In genomic region chr8:37042761-37043160, GRCm38 (mm10) we compare ENCODE assay signal across 21 mouse cellular contexts. TPM values are rescaled to one million over a fixed set of nuclear protein-coding genes. Genes with fewer than 3 reads are reported as not detected.
A peak's percentile ranks its signal among the peaks of the same experiment; 100 is the strongest.
DNase-seq lines count a peak whose midpoint lies in the region; ATAC-seq and TF ChIP-seq lines count a peak whose summit lies in the region.
"Had no signal": no experiment of that assay in that cellular context is flagged by ENCODE, and none has a peak within 500 bp of the region (broad histone marks: within the 10 kb centered on the region; RNA-seq: fewer than 3 reads in every experiment).

No protein-coding gene starts in this region.

- H3K27me3 ChIP-seq in lung, postnatal 0 days (replicated peaks; ENCODE audit: insufficient read depth, low read length): no peaks in the 10 kb centered on the region
- H3K27me3 ChIP-seq: forebrain, embryonic 15.5 days; heart, embryonic 13.5 days; hindbrain, embryonic 15.5 days; Patski had no signal

- no peak for TF ChIP-seq CTCF in lung, postnatal 0 days (IDR thresholded peaks at IDR 0.05)

- no peak overlapping the region for H3K4me2 ChIP-seq in lung, postnatal 0 days (replicated peaks; ENCODE audit: low read depth, low read length)
- H3K4me2 ChIP-seq: forebrain, embryonic 15.5 days; heart, embryonic 13.5 days; hindbrain, embryonic 15.5 days had no signal

- no peak overlapping the region for H3K9ac ChIP-seq in lung, postnatal 0 days (replicated peaks; ENCODE audit: low read depth)
- H3K9ac ChIP-seq: forebrain, embryonic 15.5 days; heart, embryonic 13.5 days; hindbrain, embryonic 15.5 days had no signal

- H3K27ac ChIP-seq in lung, postnatal 0 days (ENCODE audit: low read length): no peak overlapping the region
- H3K27ac ChIP-seq: forebrain, embryonic 10.5 days; forebrain, embryonic 15.5 days; heart, embryonic 13.5 days; hindbrain, embryonic 15.5 days had no signal

- no peaks in the 10 kb centered on the region for H3K36me3 ChIP-seq in lung, postnatal 0 days (ENCODE audit: insufficient read depth, low read length)
- H3K36me3 ChIP-seq: forebrain, embryonic 10.5 days; forebrain, embryonic 15.5 days; heart, embryonic 13.5 days; hindbrain, embryonic 15.5 days had no signal

- peak; percentile 15 to 82 for DNase-seq in adrenal gland, adult (ENCODE audit: inconsistent age in 2 of 2, low spot score in 1 of 2)
- DNase-seq in adrenal gland, postnatal 4 days (ENCODE audit: low spot score in 2 of 2): no peak
- DNase-seq in lung, postnatal 0 days (ENCODE audit: low spot score): peak; percentile 61
- DNase-seq in lung, postnatal 4 days: no peak
- DNase-seq in adrenal gland, postnatal 25 days: peak; percentile 4
- DNase-seq in thymus, postnatal 10 days (ENCODE audit: low spot score in 2 of 2): no peak
- DNase-seq in heart, adult 9 months (ENCODE audit: low spot score in 2 of 2): no peak
- DNase-seq: cerebellum, adult 11-12 months; cerebellum, adult 9-10 months; cerebellum, postnatal 25 days; gastrocnemius, postnatal 10 days; heart, postnatal 36 days had no signal

- H3K4me3 ChIP-seq in lung, postnatal 0 days (ENCODE audit: low read depth, low read length): no peak overlapping the region
- H3K4me3 ChIP-seq: forebrain, embryonic 10.5 days; forebrain, embryonic 15.5 days; heart, embryonic 13.5 days; hindbrain, embryonic 15.5 days had no signal

- ATAC-seq in lung, postnatal 0 days: 0 out of 2 replicates have a peak, but pooled peaks have one; percentile 16
- 0 out of 2 replicates have a peak, but pooled peaks have one; percentile 25 for ATAC-seq in granulocyte monocyte progenitor cell, adult 5-6 weeks (replicated peaks; ENCODE audit: poor library complexity, severe bottlenecking)
- ATAC-seq: activated CD4-positive, CD25-positive, alpha-beta regulatory T cell, adult 4 months; forebrain, embryonic 15.5 days; intestine, embryonic 16.5 days; Patski had no signal

- TF ChIP-seq EP300 in lung, postnatal 0 days (IDR thresholded peaks at IDR 0.05): no peak

- no peaks in the 10 kb centered on the region for H3K9me3 ChIP-seq in lung, postnatal 0 days (ENCODE audit: low read length)
- H3K9me3 ChIP-seq: forebrain, embryonic 10.5 days; forebrain, embryonic 15.5 days; heart, embryonic 13.5 days; hindbrain, embryonic 15.5 days had no signal

- H3K4me1 ChIP-seq in lung, postnatal 0 days (ENCODE audit: insufficient read depth, low read depth, low read length): no peaks in the 10 kb centered on the region
- H3K4me1 ChIP-seq: forebrain, embryonic 10.5 days; forebrain, embryonic 15.5 days; hindbrain, embryonic 15.5 days had no signal

RNA-seq across cellular contexts. Expression of gene AI429214, which starts 49.4 kb away (rescaled TPM):
- total RNA-seq in adrenal gland, postnatal 4 days (2021): 1 to 10 TPM; 5.1 to 5.5 TPM
- polyA plus RNA-seq in lung, postnatal 0 days (2015; fragmentation: Nextera tagmentation; extraction: Ambion mirVana): 0.41 and 0.45 TPM in 2 replicates
- total RNA-seq in adrenal gland, postnatal 25 days (2021): 6.3 and 7.4 TPM in 2 replicates
- 2.5 and 3.3 TPM in 2 replicates for total RNA-seq in granulocyte monocyte progenitor cell, adult 5-6 weeks (2014; fragmentation: Nextera tagmentation)
- total RNA-seq in granulocyte monocyte progenitor cell, adult 5-6 weeks (2017): 0.57 and 3.1 TPM in 2 replicates
- total RNA-seq: MEL had no signal
- polyA plus RNA-seq: forebrain, embryonic 10.5 days had no signal

Comparison
In these comparisons a context has a peak if more than half of its experiments do, and no peak if none do; other contexts are left out.
1. DNase-seq: peak in adrenal gland, adult (2 of 2), lung, postnatal 0 days (single experiment) and adrenal gland, postnatal 25 days (single experiment); none in adrenal gland, postnatal 4 days (0 of 2), lung, postnatal 4 days (0 of 2), thymus, postnatal 10 days (0 of 2) and heart, adult 9 months (0 of 2).